7 mouse cellular contexts compared by ENCODE assay signal in the genomic region with DNA sequence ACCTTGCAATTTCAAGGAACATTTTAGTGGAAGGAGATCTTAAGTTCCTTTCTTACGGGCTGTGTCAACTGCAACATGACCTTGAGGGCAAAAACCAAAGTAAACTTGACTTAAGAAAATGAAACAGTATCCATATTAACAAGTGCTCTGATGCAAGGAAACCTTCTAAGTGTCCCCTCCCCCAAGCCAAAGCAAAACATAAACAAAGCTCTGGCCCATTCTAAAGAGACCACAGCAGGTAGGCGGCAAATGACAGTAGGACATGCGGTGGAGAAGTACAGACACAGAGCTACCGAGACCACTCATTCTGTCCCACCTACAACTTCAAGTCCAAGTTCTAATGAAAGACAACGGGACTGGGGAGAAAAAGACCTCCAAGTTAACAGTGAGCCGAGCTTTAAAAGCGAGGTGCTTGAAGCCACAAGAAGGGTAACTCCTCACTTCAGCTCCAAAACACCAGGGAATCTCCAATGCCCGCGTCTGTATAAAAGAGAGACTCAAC. TPM values are rescaled to one million over a fixed set of nuclear protein-coding genes. Genes with fewer than 3 reads are reported as not detected.
A peak's percentile ranks its signal among the peaks of the same experiment; 100 is the strongest.
DNase-seq lines count a peak whose midpoint lies in the region; ATAC-seq and TF ChIP-seq lines count a peak whose summit lies in the region.

No protein-coding gene starts in this region.

- H3K4me1 ChIP-seq in spleen, adult 2 months (ENCODE audit: control insufficient read depth, insufficient read depth, insufficient read length), result peaks cover 9% of the 10 kb centered on the region
- no peaks in the 10 kb centered on the region for H3K4me1 ChIP-seq in embryonic facial prominence, embryonic 11.5 days (ENCODE audit: control insufficient read depth, insufficient read depth, low read length)
- peaks cover 16% of the 10 kb centered on the region for H3K4me1 ChIP-seq in kidney, postnatal 0 days (replicated peaks; ENCODE audit: insufficient read depth, low read length)

- 1% methylated on average over 9 of the region's 9 CpGs for WGBS in spleen, adult 2 months
- 2% methylated on average over 9 of the region's 9 CpGs for WGBS in embryonic facial prominence, embryonic 11.5 days
- 0% methylated on average over 9 of the region's 9 CpGs for WGBS in kidney, postnatal 0 days

- no peaks in the 10 kb centered on the region for H3K27me3 ChIP-seq in spleen, adult 2 months (ENCODE audit: control insufficient read depth, insufficient read depth, low read length)
- H3K27me3 ChIP-seq in embryonic facial prominence, embryonic 11.5 days (ENCODE audit: control insufficient read depth, insufficient read depth, low read length), result no peaks in the 10 kb centered on the region
- no peaks in the 10 kb centered on the region for H3K27me3 ChIP-seq in kidney, postnatal 0 days (ENCODE audit: insufficient read depth, low read length)
- no peaks in the 10 kb centered on the region for H3K27me3 ChIP-seq in myocyte (ENCODE audit: control insufficient read depth, insufficient read depth, insufficient read length)

- DNase-seq in spleen, adult 2 months (ENCODE audit: low read depth in 1 of 2, low spot score in 2 of 2), result no peak
- DNase-seq in spleen, adult 12 weeks (ENCODE audit: low spot score), result no peak
- peak; percentile 42 for DNase-seq in embryonic facial prominence, embryonic 11.5 days (ENCODE audit: low spot score)
- peak; percentile 40 for DNase-seq in kidney, postnatal 0 days (ENCODE audit: low spot score)
- DNase-seq in layer of hippocampus, postnatal 36 days, result no peak
- no peak for DNase-seq in left cerebral cortex, postnatal 25 days (ENCODE audit: low spot score in 2 of 2)

- no peak for ATAC-seq in embryonic facial prominence, embryonic 11.5 days (replicated peaks; ENCODE audit: insufficient number of reproducible peaks, low FRiP score, low TSS enrichment, low read depth)
- no peak for ATAC-seq in kidney, postnatal 0 days (replicated peaks; ENCODE audit: low FRiP score, low read depth)

- peaks cover 56% of the 10 kb centered on the region for H3K79me2 ChIP-seq in myocyte (ENCODE audit: control insufficient read depth, insufficient read depth)

- H3K9ac ChIP-seq in embryonic facial prominence, embryonic 11.5 days (replicated peaks; ENCODE audit: low read length), result peak overlapping the region; percentile 89
- peak overlapping the region; percentile 91 for H3K9ac ChIP-seq in kidney, postnatal 0 days (ENCODE audit: low read depth, low read length)

- H3K36me3 ChIP-seq in spleen, adult 2 months (ENCODE audit: control insufficient read depth, insufficient read depth, low read length), result no peaks in the 10 kb centered on the region
- H3K36me3 ChIP-seq in embryonic facial prominence, embryonic 11.5 days (replicated peaks; ENCODE audit: control insufficient read depth, insufficient read depth, low read depth, low read length), result no peaks in the 10 kb centered on the region
- no peaks in the 10 kb centered on the region for H3K36me3 ChIP-seq in kidney, postnatal 0 days (ENCODE audit: insufficient read depth, low read length)
- H3K36me3 ChIP-seq in myocyte (ENCODE audit: control insufficient read depth, insufficient read depth), result no peaks in the 10 kb centered on the region

- peak overlapping the region; percentile 48 for H3K4me2 ChIP-seq in embryonic facial prominence, embryonic 11.5 days (ENCODE audit: low read depth, low read length)
- H3K4me2 ChIP-seq in kidney, postnatal 0 days (ENCODE audit: low read length), result peak overlapping the region; percentile 79
- H3K4me2 ChIP-seq in myocyte (ENCODE audit: low read depth), result peak overlapping the region; percentile 92

- peak overlapping the region; percentile 87 for H3ac ChIP-seq in myocyte (ENCODE audit: control insufficient read depth, insufficient read length)

- H3K27ac ChIP-seq in spleen, adult 2 months (ENCODE audit: insufficient read depth, low read length), result no peak overlapping the region
- H3K27ac ChIP-seq in embryonic facial prominence, embryonic 11.5 days (replicated peaks; ENCODE audit: low read depth, low read length), result no peak overlapping the region
- H3K27ac ChIP-seq in kidney, postnatal 0 days, result peak overlapping the region; percentile 93

- no peaks in the 10 kb centered on the region for H3K9me3 ChIP-seq in embryonic facial prominence, embryonic 11.5 days (replicated peaks; ENCODE audit: control insufficient read depth, low read length)
- H3K9me3 ChIP-seq in kidney, postnatal 0 days (replicated peaks; ENCODE audit: low read length), result no peaks in the 10 kb centered on the region

- no peak for TF ChIP-seq POLR2A in spleen, adult 2 months (IDR thresholded peaks at IDR 0.05; ENCODE audit: low read depth, low read length)
- no peak for TF ChIP-seq POLR2A in myocyte (IDR thresholded peaks at IDR 0.05; ENCODE audit: insufficient read length, low read depth)

- TF ChIP-seq CTCF in spleen, adult 2 months (IDR thresholded peaks at IDR 0.05; ENCODE audit: extremely low read depth, insufficient read depth, insufficient read length, insufficient replicate concordance), result no peak
- TF ChIP-seq CTCF in kidney, postnatal 0 days (IDR thresholded peaks at IDR 0.05; ENCODE audit: low read depth), result no peak

- intact Hi-C loops in left cerebral cortex, postnatal 25 days (cut with DNase I), result loop anchor here (5.0 kb wide), 4 partner anchors 42 to 193 kb away; a partner anchor contains a TSS

- H3K4me3 ChIP-seq in spleen, adult 2 months (ENCODE audit: extremely low read depth, insufficient read depth, insufficient read length), result peak overlapping the region; percentile 85
- H3K4me3 ChIP-seq in embryonic facial prominence, embryonic 11.5 days (ENCODE audit: low read depth, low read length), result peak overlapping the region; percentile 81
- peak overlapping the region; percentile 91 for H3K4me3 ChIP-seq in kidney, postnatal 0 days (replicated peaks; ENCODE audit: low read depth, low read length)
- H3K4me3 ChIP-seq in myocyte, result peak overlapping the region; percentile 83

TF ChIP-seq in myocyte, 11 proteins besides CTCF, POLR2A, EP300 and RAD21:
- TF ChIP-seq E2F4 (IDR thresholded peaks at IDR 0.05; ENCODE audit: insufficient read depth) (no peak), SRF (IDR thresholded peaks at IDR 0.05; ENCODE audit: control insufficient read depth, insufficient read length, low read depth) (no peak), TCF12 (IDR thresholded peaks at IDR 0.05; ENCODE audit: insufficient read depth, poor library complexity, severe bottlenecking) (no peak), MYOG (IDR thresholded peaks at IDR 0.05; ENCODE audit: control insufficient read depth in 1 of 3, insufficient read depth in 1 of 3, insufficient read length in 2 of 3, low read depth in 2 of 3) (no peak), USF1 (IDR thresholded peaks at IDR 0.05; ENCODE audit: low read depth) (no peak)

RNA-seq across cellular contexts. Expression of a gene that starts 0.9 kb away (rescaled TPM):
- 34.0 and 34.4 TPM in 2 replicates for polyA plus RNA-seq in spleen, adult 2 months (2012; rRNA removed)
- 72.2 and 83.2 TPM in 2 replicates for polyA plus RNA-seq in embryonic facial prominence, embryonic 11.5 days (2014; fragmentation: Nextera tagmentation; extraction: Ambion mirVana)
- polyA plus RNA-seq in kidney, postnatal 0 days (2015; fragmentation: Nextera tagmentation; extraction: Ambion mirVana), result 37.9 and 42.2 TPM in 2 replicates
- polyA plus RNA-seq in myocyte (2012; fragmentation: generic; extraction: Trizol), result 20.2 TPM
- 10 to 100 TPM; 82.0 to 89.2 TPM for total RNA-seq in layer of hippocampus, postnatal 36 days (2021)
- 10 to 100 TPM; 79.2 to 80.9 TPM for total RNA-seq in left cerebral cortex, postnatal 25 days (2021)

Comparison
In these comparisons a context has a peak if more than half of its experiments do, and no peak if none do; other contexts are left out.
1. DNase-seq: peak in embryonic facial prominence, embryonic 11.5 days (single experiment) and kidney, postnatal 0 days (single experiment); none in spleen, adult 2 months (0 of 2), spleen, adult 12 weeks (single experiment), layer of hippocampus, postnatal 36 days (0 of 2) and left cerebral cortex, postnatal 25 days (0 of 2).
2. Peak in every context shown above with its lines, with median percentiles within 50 percentile points of each other: H3K4me3 ChIP-seq and H3K4me2 ChIP-seq.